Mouse (Mus musculus): ENCODE measurements at regions not wholly inside any gene's neighbourhood (a gene's known extent, or its start where the extent isn't known, plus 50 kb on each side); places are given as distances from the start of the nearest gene placed in this dataset.
A peak's percentile ranks its signal among the peaks of the same experiment; 100 is the strongest.

DNA sequence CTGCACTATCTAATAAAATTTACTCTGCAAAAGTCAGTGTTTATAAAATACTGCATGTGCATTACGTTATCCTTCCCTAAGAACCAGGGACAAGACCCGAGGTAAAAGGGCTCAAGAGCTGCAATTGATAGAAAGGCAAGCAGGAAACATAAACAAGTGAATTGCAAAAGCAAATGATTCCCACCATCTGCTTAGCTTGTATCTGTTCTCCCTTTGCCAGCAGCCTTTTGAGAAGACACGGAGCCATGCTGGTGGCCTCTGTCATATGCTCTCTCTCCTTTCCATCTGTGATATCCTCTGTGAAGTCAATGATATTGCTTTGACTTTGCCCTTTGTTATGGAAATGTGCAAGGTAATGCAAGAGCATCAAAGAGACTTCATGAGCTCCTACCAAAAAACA lies 532.4 kb upstream of the Tenm2 start:
- no peak overlapping the region for H3K27ac ChIP-seq
- H3K27me3 ChIP-seq: no peaks in the 10 kb centered on the region
- no peak overlapping the region for H3K9ac ChIP-seq
- H3K4me3 ChIP-seq (replicated peaks): no peak overlapping the region
- no peak overlapping the region for H3K4me2 ChIP-seq
- WGBS: 73% methylated on average over 3 of the region's 3 CpGs
- no peaks in the 10 kb centered on the region for H3K4me1 ChIP-seq
- no peak for ATAC-seq (replicated peaks; ENCODE audit: low FRiP score)
- no peaks in the 10 kb centered on the region for H3K9me3 ChIP-seq (replicated peaks)
- no peaks in the 10 kb centered on the region for H3K36me3 ChIP-seq

DNA sequence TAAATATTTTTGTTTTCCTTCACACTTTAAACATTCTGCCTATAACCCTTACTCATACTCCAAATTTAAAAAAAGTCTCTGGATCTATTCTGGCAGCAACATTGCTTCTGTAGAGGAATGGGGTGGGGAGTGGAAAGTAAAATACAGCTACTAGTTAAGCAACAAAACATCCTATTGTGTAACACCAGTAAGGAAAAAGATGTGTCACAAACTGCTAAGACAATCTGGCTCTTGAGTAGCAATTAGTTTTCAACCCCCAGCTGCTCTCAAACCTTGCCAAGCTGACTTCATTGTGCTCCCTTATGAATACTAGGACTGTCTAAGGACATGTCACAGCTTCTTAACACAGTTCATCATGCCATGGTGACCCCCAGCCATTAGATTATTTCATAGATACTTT lies 500.2 kb upstream of the Tenm2 start:
- Histone ChIP-seq H3K27ac (no peak overlapping the region), H3K27me3 (no peaks in the 10 kb centered on the region), H3K4me3 (replicated peaks) (no peak overlapping the region), H3K4me2 (no peak overlapping the region), H3K9me3 (replicated peaks) (no peaks in the 10 kb centered on the region), H3K36me3 (no peaks in the 10 kb centered on the region), H3K9ac (no peak overlapping the region), H3K4me1 (no peaks in the 10 kb centered on the region)
- ATAC-seq (replicated peaks; ENCODE audit: low FRiP score): no peak

DNA sequence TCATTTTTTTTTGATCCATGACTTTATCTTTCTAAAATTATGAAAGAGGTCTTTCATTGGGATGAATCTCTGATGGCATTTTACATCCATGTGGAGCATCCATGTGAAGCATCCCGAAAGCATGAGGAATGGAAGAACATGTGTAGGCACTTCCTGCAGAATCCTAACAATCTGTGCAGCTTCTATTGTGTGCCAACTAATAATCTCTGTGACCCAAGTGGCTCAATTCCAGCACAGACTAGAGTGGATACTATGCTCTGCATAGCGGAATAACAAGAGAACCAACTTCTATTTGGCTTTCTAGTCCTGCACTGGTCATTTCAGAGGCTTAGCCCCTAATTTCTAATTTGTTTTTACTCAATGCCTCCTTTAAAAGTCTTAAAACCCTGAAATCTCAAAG lies 499.7 kb upstream of the Tenm2 start:
- H3K9me3 ChIP-seq (replicated peaks): no peaks in the 10 kb centered on the region
- no peaks in the 10 kb centered on the region for H3K27me3 ChIP-seq
- H3K9ac ChIP-seq: no peak overlapping the region
- H3K36me3 ChIP-seq: no peaks in the 10 kb centered on the region
- no peak overlapping the region for H3K4me3 ChIP-seq (replicated peaks)
- no peaks in the 10 kb centered on the region for H3K4me1 ChIP-seq
- H3K27ac ChIP-seq: no peak overlapping the region
- no peak for ATAC-seq (replicated peaks; ENCODE audit: low FRiP score)
- WGBS: 93% methylated on average over 2 of the region's 2 CpGs
- H3K4me2 ChIP-seq: no peak overlapping the region

DNA sequence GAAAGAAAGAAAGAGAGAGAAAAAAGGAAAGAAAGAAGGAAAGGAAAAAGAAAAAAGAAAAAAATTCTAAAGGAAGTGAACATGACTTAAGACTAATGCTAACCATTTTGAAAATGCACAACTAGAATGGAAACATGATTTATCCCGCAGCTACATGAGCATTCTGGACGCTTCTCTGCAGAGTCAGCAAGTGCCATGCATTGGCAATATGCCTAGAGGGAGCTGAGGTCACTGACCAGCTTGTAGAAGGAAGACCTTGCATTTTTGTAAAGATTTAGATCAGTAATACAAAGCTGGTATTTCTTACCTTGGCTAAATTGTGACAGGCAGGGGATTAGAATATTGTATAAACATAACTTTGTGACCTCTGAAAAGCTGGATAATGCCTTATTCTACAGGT lies 461.2 kb upstream of the Tenm2 start:
- Histone ChIP-seq H3K36me3 (no peaks in the 10 kb centered on the region), H3K27me3 (no peaks in the 10 kb centered on the region), H3K27ac (no peak overlapping the region), H3K4me3 (replicated peaks) (no peak overlapping the region), H3K9me3 (replicated peaks) (no peaks in the 10 kb centered on the region), H3K4me1 (no peaks in the 10 kb centered on the region), H3K4me2 (no peak overlapping the region), H3K9ac (no peak overlapping the region)
- 61% methylated on average over 2 of the region's 2 CpGs for WGBS
- no peak for ATAC-seq (replicated peaks; ENCODE audit: low FRiP score)

DNA sequence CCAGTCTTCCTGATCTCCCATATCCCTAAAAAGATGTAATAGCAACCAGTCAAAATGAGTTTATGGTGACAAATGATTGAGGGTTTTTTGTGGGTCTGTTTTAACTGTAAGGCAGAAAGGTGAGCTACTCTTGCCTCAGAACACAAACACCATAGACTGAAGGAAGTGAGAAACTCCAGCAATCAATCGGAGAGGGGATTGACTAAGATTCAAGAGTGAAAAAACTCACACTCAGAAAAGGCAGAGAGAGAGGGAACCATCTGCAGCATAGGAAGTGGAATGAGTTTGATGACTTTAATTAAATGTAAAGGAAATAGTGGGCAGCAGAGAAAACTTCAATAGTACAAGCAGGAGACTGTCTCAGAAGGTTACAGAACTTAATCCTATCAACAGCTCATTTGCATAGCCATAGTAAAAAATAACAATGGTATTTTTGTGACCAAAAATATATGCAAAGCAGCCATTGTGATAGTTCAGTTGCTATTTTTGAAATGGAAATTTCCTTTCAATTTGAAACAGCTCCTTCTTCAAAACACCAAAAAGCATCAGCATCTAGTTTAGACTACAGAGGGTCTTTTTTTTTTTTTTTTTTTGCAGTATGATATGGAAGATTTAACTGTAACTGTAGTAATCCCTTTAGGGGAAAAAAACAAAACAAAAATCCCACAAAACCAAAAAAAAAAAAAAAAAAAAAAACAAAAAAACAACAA lies 442.9 kb upstream of the Tenm2 start:
- H3K27me3 ChIP-seq: no peaks in the 10 kb centered on the region
- no peaks in the 10 kb centered on the region for H3K4me1 ChIP-seq
- no peak overlapping the region for H3K9ac ChIP-seq
- H3K36me3 ChIP-seq: no peaks in the 10 kb centered on the region
- no peak overlapping the region for H3K4me2 ChIP-seq
- no peak for ATAC-seq (replicated peaks; ENCODE audit: low FRiP score)
- no peaks in the 10 kb centered on the region for H3K9me3 ChIP-seq (replicated peaks)
- H3K4me3 ChIP-seq (replicated peaks): no peak overlapping the region
- 41% methylated on average over 1 of the region's 1 CpGs for WGBS
- H3K27ac ChIP-seq: no peak overlapping the region

DNA sequence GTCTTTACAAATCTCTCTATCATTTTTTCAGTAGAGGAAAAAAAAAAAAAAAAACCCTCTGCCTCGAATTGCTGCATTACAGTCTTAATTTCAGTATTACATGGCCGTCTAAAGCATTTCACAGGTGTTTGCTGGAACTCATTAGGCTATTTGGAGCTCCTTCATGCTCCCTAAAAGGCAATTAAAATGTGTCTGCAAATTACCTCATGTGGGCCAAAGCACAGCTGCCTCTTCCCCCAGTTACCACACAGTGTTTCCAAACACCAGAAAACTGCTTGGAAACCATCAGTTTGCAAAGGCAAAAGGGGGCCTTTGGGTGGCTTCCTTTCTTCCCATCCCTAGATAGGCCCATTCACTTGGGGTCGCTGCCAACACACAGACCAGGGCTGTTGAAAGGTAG lies 435.6 kb upstream of the Tenm2 start:
- Histone ChIP-seq H3K27me3 (no peaks in the 10 kb centered on the region), H3K27ac (no peak overlapping the region), H3K4me3 (replicated peaks) (no peak overlapping the region), H3K9me3 (replicated peaks) (no peaks in the 10 kb centered on the region), H3K4me1 (no peaks in the 10 kb centered on the region), H3K36me3 (no peaks in the 10 kb centered on the region), H3K9ac (no peak overlapping the region), H3K4me2 (no peak overlapping the region)
- WGBS: 21% methylated on average over 3 of the region's 3 CpGs
- ATAC-seq (replicated peaks; ENCODE audit: low FRiP score): no peak

DNA sequence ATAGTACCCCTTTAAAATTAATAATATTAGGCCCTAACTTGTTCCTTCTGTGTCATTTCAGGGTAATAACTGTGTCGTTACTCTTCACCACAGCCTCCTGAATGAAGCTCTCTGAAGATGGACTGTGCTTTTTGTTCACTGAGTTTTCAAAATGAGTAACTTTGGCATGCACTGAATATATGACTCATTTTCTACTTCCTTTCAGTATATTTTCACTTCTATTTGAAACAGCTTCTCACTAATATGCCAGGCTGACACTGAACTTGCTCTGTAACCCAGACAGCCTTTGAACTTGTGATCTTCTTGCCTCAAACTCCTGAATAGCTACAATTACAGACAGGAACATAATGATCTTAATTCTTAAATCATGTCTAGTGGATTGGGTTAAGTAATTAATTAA lies 431.2 kb upstream of the Tenm2 start:
- ATAC-seq (replicated peaks; ENCODE audit: low FRiP score): no peak
- Histone ChIP-seq H3K4me1 (no peaks in the 10 kb centered on the region), H3K36me3 (no peaks in the 10 kb centered on the region), H3K9me3 (replicated peaks) (no peaks in the 10 kb centered on the region), H3K9ac (no peak overlapping the region), H3K27me3 (no peaks in the 10 kb centered on the region), H3K27ac (no peak overlapping the region), H3K4me3 (replicated peaks) (no peak overlapping the region), H3K4me2 (no peak overlapping the region)
- WGBS: 78% methylated on average over 1 of the region's 1 CpGs

DNA sequence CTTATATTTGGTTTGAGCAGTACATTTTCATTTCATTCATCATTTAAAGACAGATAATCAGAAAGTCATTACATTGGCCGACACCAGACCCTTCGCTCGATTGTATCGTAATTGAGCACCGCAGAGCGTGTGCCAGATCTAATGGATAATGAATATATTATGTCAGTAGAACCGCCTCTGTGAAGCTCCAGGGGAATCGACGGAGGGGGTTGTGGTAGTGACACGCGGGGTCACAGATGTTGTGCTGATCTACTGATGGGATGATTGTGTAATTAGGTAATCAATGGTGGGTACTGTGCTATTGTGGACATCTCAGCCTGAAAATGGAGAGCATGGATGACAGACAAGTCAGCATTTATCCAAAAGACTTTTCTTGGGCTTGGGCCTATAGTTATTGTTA lies 414.3 kb upstream of the Tenm2 start:
- no peaks in the 10 kb centered on the region for H3K9me3 ChIP-seq (replicated peaks)
- H3K27ac ChIP-seq: no peak overlapping the region
- H3K4me1 ChIP-seq: no peaks in the 10 kb centered on the region
- no peak overlapping the region for H3K4me2 ChIP-seq
- H3K9ac ChIP-seq: no peak overlapping the region
- H3K36me3 ChIP-seq: no peaks in the 10 kb centered on the region
- H3K27me3 ChIP-seq: no peaks in the 10 kb centered on the region
- no peak for ATAC-seq (replicated peaks; ENCODE audit: low FRiP score)
- H3K4me3 ChIP-seq (replicated peaks): no peak overlapping the region
- WGBS: 89% methylated on average over 11 of the region's 11 CpGs

DNA sequence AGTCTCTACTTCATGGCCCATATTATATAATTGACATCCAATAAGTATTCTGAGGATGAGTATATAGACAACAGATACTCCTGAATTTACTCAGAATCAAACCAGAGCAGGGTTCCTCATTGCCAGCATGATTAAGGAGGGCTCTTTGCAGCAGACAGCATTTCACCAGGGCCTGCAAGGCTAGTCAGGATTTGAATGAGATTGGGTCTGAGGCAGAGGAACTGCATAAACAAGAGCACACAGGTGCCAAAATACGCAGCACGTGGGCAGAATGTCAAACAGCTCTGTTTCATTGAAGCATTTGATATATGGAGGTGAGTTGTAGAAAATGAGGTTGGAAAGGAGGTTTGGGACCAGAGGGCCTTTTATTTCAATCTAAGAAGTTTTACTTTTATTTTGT lies 387.5 kb upstream of the Tenm2 start:
- no peak overlapping the region for H3K4me2 ChIP-seq
- H3K27ac ChIP-seq: no peak overlapping the region
- 71% methylated on average over 2 of the region's 2 CpGs for WGBS
- H3K9ac ChIP-seq: no peak overlapping the region
- no peak overlapping the region for H3K4me3 ChIP-seq (replicated peaks)
- no peaks in the 10 kb centered on the region for H3K27me3 ChIP-seq
- no peaks in the 10 kb centered on the region for H3K36me3 ChIP-seq
- no peaks in the 10 kb centered on the region for H3K9me3 ChIP-seq (replicated peaks)
- no peak for ATAC-seq (replicated peaks; ENCODE audit: low FRiP score)
- H3K4me1 ChIP-seq: no peaks in the 10 kb centered on the region

DNA sequence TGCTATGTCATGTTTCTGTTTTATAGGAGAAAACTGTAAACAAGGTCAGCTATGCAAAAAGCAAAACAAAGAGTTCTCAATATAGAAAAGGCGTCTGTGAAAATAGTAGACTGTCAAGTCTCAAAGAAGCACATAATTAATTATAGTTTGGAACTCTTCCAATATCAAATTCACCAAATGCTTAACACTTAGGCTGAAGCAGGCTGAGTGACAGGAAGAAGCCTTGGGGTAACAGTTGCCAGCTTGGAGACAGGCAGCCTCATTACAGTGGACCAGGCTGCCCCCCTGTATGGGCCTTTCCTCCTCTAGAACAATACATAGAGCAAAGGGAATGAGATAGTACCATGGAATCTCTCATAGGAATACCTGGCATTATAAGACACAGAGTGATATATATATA lies 364.8 kb upstream of the Tenm2 start:
- Histone ChIP-seq H3K27me3 (no peaks in the 10 kb centered on the region), H3K36me3 (no peaks in the 10 kb centered on the region), H3K4me1 (no peaks in the 10 kb centered on the region), H3K27ac (no peak overlapping the region), H3K9ac (no peak overlapping the region), H3K4me2 (no peak overlapping the region), H3K9me3 (replicated peaks) (no peaks in the 10 kb centered on the region), H3K4me3 (replicated peaks) (no peak overlapping the region)
- 50% methylated on average over 1 of the region's 1 CpGs for WGBS
- ATAC-seq (replicated peaks; ENCODE audit: low FRiP score): no peak

DNA sequence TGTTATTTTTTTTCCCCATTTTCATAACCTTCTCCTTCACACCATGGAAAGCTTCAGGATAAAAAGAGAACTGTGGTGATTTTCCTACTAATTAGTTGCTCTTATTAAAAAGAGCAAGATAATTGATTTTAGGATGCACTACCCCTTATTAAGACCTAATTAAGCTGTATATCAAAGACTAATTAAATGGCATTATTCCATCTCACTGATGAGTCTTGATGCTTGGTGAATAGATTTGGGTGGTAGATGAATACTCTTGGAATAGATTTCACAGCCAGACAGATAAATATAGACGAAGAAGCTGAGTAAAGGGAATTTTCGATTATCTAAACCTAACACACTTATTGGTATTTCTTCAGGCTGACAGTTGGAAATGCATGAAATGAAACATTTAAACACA lies 346.5 kb upstream of the Tenm2 start:
- Histone ChIP-seq H3K27me3 (no peaks in the 10 kb centered on the region), H3K36me3 (no peaks in the 10 kb centered on the region), H3K4me3 (replicated peaks) (no peak overlapping the region), H3K9me3 (replicated peaks) (no peaks in the 10 kb centered on the region), H3K9ac (no peak overlapping the region), H3K4me1 (no peaks in the 10 kb centered on the region), H3K4me2 (no peak overlapping the region), H3K27ac (no peak overlapping the region)
- ATAC-seq (replicated peaks; ENCODE audit: low FRiP score): no peak
- WGBS: 86% methylated on average over 2 of the region's 2 CpGs

DNA sequence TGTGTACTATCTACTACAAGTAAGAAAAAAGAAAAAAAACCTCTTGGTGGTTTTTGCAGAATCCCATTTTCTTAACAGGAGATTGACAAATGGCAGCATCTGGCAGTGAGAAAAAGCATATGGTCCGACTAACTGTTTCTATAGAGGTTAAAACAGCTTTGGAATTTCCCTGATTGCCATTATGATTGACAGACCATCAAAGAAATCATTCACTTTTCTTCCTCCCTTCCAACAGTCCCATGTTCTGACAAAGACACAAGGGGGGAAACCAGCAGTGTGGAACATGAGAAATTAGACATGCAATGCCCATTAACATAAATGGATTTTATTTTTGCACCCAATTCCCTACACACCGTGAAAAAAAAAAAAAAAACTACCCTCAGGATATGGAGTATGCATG lies 297.9 kb upstream of the Tenm2 start:
- Histone ChIP-seq H3K27me3 (no peaks in the 10 kb centered on the region), H3K4me3 (replicated peaks) (no peak overlapping the region), H3K27ac (no peak overlapping the region), H3K4me2 (no peak overlapping the region), H3K9me3 (replicated peaks) (no peaks in the 10 kb centered on the region), H3K36me3 (no peaks in the 10 kb centered on the region), H3K9ac (no peak overlapping the region), H3K4me1 (0 out of 2 replicates have a peak, but pooled peaks cover 3% of the 10 kb centered on the region)
- no peak for ATAC-seq (replicated peaks; ENCODE audit: low FRiP score)
- WGBS: 59% methylated on average over 2 of the region's 2 CpGs

DNA sequence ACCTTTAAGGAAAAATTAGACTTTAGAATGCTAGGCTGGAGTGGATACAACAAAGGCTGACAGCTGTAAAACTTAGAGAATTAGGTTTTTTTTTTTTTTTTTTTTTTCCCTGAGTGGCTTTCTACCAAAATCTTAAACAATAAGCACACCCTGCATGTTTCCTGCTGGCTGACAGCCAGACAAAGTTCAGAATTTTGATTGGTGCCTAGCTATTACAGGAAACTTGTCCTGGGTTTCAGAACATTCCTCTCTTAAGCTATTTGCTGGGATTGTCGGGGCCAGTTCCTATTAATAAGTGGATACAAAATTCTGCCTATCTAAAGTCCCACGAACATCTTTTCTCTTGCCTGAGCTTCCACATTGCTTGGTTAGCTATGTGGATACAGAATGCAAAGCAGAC lies 296.7 kb upstream of the Tenm2 start:
- Histone ChIP-seq H3K4me2 (no peak overlapping the region), H3K36me3 (no peaks in the 10 kb centered on the region), H3K27me3 (no peaks in the 10 kb centered on the region), H3K27ac (no peak overlapping the region), H3K4me1 (0 out of 2 replicates have a peak, but pooled peaks cover 3% of the 10 kb centered on the region), H3K9me3 (replicated peaks) (no peaks in the 10 kb centered on the region), H3K4me3 (replicated peaks) (no peak overlapping the region), H3K9ac (no peak overlapping the region)
- WGBS: 44% methylated on average over 2 of the region's 2 CpGs
- ATAC-seq (replicated peaks; ENCODE audit: low FRiP score): 0 out of 2 replicates have a peak, but pooled peaks have one; percentile 56
